In genomic region chr12:100405512-100406030, GRCm38 (mm10) we compare ENCODE assay signal across 22 mouse cellular contexts.
"Had no signal": no experiment of that assay in that cellular context is flagged by ENCODE, and none has a peak within 500 bp of the region (broad histone marks: within the 10 kb centered on the region; RNA-seq: fewer than 3 reads in every experiment).

No protein-coding gene starts in this region.

- DNase-seq: kidney, postnatal 36 days; layer of hippocampus, adult 9-11 months; left cerebral cortex, postnatal 4 days; liver; lung, adult 18-20 months; lung, postnatal 10 days; lung, postnatal 36 days; retina, postnatal 1 day; right cerebral cortex, postnatal 25 days; thymus, adult 18-20 months; thymus, postnatal 36 days had no signal

- H3K4me1 ChIP-seq: liver, embryonic 15.5 days had no signal

- H3K27ac ChIP-seq: kidney, embryonic 15.5 days; limb, embryonic 13.5 days; liver, embryonic 12.5 days; liver, embryonic 15.5 days; midbrain, embryonic 10.5 days; midbrain, embryonic 13.5 days had no signal

- H3K36me3 ChIP-seq: liver, embryonic 15.5 days had no signal

- H3K9me3 ChIP-seq: kidney, embryonic 15.5 days; limb, embryonic 13.5 days; liver, embryonic 12.5 days; liver, embryonic 15.5 days; lung, embryonic 15.5 days; megakaryocyte, embryonic 14.5 days; midbrain, embryonic 10.5 days; midbrain, embryonic 13.5 days; neural tube, embryonic 13.5 days had no signal

- ATAC-seq: liver, embryonic 12.5 days; midbrain, embryonic 13.5 days; midbrain, embryonic 16.5 days had no signal

- H3K4me3 ChIP-seq: kidney, embryonic 15.5 days; limb, embryonic 13.5 days; liver, embryonic 12.5 days; liver, embryonic 15.5 days; lung, embryonic 15.5 days; midbrain, embryonic 10.5 days; midbrain, embryonic 13.5 days; myocyte; neural tube, embryonic 13.5 days had no signal

- H3K9ac ChIP-seq: kidney, embryonic 15.5 days; limb, embryonic 13.5 days; liver, embryonic 12.5 days; liver, embryonic 15.5 days; lung, embryonic 15.5 days; midbrain, embryonic 13.5 days; neural tube, embryonic 13.5 days had no signal

- H3K27me3 ChIP-seq: kidney, embryonic 15.5 days; limb, embryonic 13.5 days; liver, embryonic 12.5 days; liver, embryonic 15.5 days; lung, embryonic 15.5 days; megakaryocyte, embryonic 14.5 days; midbrain, embryonic 13.5 days; neural tube, embryonic 13.5 days had no signal

- H3K4me2 ChIP-seq: kidney, embryonic 15.5 days; limb, embryonic 13.5 days; liver, embryonic 12.5 days; liver, embryonic 15.5 days; lung, embryonic 15.5 days; midbrain, embryonic 13.5 days; neural tube, embryonic 13.5 days had no signal
